Mouse (Mus musculus): ENCODE measurements around the gene Padi4. TPM values are rescaled to one million over a fixed set of nuclear protein-coding genes. Genes with fewer than 3 reads are reported as not detected.

Padi4 gene
- polyA plus RNA-seq, 1 experiment from 2014 or later, result 0.09 TPM

DNA sequence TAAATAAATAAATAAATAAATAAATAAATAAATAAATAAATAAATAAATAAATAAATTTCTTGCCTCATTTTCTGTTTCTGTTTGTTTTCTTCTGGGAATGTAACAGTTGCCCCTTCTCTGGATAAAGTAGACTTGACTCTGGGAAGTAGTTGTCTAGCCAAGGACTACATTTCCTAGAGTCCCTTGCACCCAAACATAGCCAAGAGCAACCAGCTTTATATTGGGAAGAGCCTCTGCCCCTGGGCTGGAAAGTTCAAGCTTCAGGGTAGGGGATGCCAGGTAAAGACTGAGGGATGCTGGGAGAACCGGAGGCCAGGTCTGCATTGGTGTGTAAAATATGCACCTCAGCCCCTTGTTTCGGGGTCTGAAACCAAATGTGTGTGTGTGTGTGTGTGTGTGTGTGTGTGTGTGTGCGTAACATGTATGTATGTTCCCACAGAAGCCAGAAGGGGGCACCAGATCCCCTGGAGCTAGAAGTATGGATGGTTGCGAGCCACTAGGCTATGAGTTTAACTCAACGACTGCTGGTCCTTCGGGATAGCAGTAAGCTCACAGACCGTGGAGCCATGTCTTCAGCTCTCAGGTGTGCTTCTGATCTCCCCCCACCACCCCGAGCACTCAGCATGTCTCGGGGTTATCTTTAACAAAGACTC lies 10.4 kb upstream of the Padi4 start:
- H3K27ac ChIP-seq, result no peak overlapping the region
- H3K9ac ChIP-seq, result no peak overlapping the region
- peaks cover 5% of the 10 kb centered on the region for H3K4me1 ChIP-seq (replicated peaks)
- H3K9me3 ChIP-seq, result no peaks in the 10 kb centered on the region
- no peak overlapping the region for H3K4me3 ChIP-seq
- WGBS, result 92% methylated on average over 9 of the region's 9 CpGs
- no peak for ATAC-seq (ENCODE audit: low FRiP score)
- no peak overlapping the region for H3K4me2 ChIP-seq
- no peaks in the 10 kb centered on the region for H3K27me3 ChIP-seq
- no peaks in the 10 kb centered on the region for H3K36me3 ChIP-seq

DNA sequence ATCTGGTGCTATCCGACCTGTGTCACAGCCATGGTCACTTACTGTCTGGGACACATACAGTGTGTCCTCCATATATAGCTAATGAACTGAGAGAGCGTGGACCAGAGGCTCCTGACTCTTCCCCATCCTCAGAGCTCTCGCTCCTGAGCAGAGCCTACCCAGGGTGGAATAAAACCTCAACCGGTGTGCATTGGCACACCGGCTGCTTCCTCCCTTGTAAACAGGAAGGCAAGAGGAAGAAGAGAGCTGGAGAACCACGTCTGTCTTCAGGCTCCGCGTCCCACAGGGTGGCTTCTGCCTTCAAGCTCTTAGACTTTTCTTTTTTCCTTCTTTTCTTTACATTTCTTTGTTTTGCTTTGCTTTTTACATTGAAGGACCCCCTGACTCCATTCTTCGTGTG lies 8.8 kb upstream of the Padi4 start:
- Histone ChIP-seq H3K4me2 (no peak overlapping the region), H3K4me1 (replicated peaks) (peaks cover 5% of the 10 kb centered on the region), H3K9me3 (no peaks in the 10 kb centered on the region), H3K36me3 (no peaks in the 10 kb centered on the region), H3K4me3 (no peak overlapping the region), H3K9ac (no peak overlapping the region), H3K27me3 (no peaks in the 10 kb centered on the region), H3K27ac (no peak overlapping the region)
- WGBS, result 91% methylated on average over 9 of the region's 9 CpGs
- no peak for ATAC-seq (ENCODE audit: low FRiP score)

DNA sequence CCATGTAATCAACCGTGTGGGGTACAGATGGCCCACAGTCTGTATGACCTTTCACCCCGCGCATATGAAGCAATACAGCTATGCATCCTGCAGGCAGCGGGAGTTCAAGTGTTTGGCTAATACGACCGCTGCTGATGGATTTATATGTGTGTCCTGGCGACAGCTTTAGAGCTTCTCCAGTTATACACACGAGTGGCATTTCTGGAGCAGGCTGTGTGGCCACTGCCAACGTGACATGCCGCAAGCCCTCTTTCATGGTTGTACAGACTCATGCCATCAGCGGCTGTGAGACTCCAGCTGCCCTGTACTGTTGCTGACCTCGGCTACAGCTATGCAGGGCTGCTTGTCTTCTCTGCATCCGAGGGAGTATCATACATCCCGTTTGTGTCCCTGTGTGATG lies 6.5 kb upstream of the Padi4 start:
- Histone ChIP-seq H3K4me3 (no peak overlapping the region), H3K9me3 (no peaks in the 10 kb centered on the region), H3K36me3 (no peaks in the 10 kb centered on the region), H3K27me3 (no peaks in the 10 kb centered on the region), H3K4me1 (replicated peaks) (peaks cover 5% of the 10 kb centered on the region), H3K4me2 (no peak overlapping the region), H3K9ac (no peak overlapping the region), H3K27ac (no peak overlapping the region)
- WGBS, result 84% methylated on average over 14 of the region's 14 CpGs
- no peak for ATAC-seq (ENCODE audit: low FRiP score)

DNA sequence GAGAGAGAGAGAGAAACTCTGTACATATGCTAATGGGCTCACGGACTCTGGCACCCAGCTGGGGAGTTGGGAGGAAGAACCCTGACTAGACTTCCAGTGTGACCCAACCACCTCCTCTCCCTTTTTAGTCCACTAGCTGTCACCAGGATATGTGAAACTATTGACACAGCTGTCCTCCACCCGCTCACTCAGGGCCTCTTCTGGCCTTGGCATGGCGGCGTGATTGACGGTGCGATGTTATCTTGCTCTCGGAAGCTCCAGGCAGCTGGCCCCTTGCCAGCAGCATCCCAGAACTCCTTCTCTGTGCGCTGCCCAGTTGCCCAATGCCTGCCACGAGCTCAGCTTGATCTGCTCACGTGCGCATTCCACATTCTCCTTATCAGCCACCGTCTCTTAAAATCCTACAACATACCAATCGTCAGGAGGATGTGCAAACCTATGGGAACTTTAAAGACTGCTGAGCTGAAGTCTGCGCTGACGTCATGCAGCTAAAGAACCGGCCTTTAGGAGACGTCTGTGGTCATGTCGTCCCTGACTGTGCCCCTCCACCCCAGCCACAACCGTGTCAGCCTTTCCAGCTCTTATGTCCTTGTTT lies 5.9 kb upstream of the Padi4 start:
- H3K27ac ChIP-seq, result no peak overlapping the region
- 45% methylated on average over 19 of the region's 19 CpGs for WGBS
- no peaks in the 10 kb centered on the region for H3K27me3 ChIP-seq
- peaks cover 6% of the 10 kb centered on the region for H3K4me1 ChIP-seq (replicated peaks)
- ATAC-seq (ENCODE audit: low FRiP score), result 0 out of 2 replicates have a peak, but pooled peaks have one; percentile 24
- no peaks in the 10 kb centered on the region for H3K36me3 ChIP-seq
- no peak overlapping the region for H3K4me2 ChIP-seq
- no peak overlapping the region for H3K4me3 ChIP-seq
- H3K9ac ChIP-seq, result no peak overlapping the region
- H3K9me3 ChIP-seq, result no peaks in the 10 kb centered on the region

DNA sequence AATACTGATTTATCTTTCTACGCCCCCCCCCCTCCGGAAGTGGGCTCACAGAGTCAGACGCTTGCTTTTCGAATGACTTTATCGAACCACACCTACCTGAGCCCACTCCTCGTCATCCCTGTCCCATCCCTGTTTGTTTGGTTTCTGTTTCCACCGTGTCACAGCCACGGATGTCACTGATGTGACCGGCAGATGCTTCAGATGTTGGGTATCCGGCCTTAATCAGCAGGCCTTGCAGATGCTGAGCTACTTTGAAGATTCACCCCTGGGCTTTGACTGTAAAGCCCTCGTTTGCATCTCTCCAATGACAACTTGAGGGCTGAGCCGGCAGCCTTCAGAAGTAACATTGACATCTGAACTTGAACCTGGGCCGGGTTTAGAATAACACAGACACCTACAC lies 2.6 kb upstream of the Padi4 start:
- 75% methylated on average over 13 of the region's 13 CpGs for WGBS
- no peak for ATAC-seq (ENCODE audit: low FRiP score)
- Histone ChIP-seq H3K9ac (no peak overlapping the region), H3K36me3 (no peaks in the 10 kb centered on the region), H3K9me3 (no peaks in the 10 kb centered on the region), H3K4me3 (no peak overlapping the region), H3K27ac (no peak overlapping the region), H3K4me1 (replicated peaks) (peaks cover 7% of the 10 kb centered on the region), H3K4me2 (no peak overlapping the region), H3K27me3 (0 out of 2 replicates have a peak, but pooled peaks cover 3% of the 10 kb centered on the region)

DNA sequence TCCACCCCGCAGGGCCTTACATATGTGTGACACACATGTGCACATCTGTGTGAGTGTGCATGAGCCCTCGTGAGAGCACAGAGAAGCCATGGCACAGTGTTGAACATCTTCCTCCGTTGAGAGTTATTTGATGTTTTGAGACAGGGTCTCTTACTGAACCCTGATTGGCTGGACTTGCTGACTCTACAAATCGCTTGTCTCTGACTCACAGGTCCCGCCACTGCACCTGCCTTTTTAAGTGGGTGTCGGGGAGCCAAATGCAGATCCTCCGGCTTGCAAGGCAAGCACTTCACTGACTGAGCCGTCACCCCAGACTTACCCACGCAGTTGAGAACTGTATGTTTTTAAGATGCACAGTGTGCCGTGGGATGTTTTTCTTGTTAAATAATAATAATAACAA lies 1.8 kb upstream of the Padi4 start:
- Histone ChIP-seq H3K36me3 (no peaks in the 10 kb centered on the region), H3K9me3 (no peaks in the 10 kb centered on the region), H3K9ac (no peak overlapping the region), H3K4me3 (no peak overlapping the region), H3K27me3 (0 out of 2 replicates have a peak, but pooled peaks cover 3% of the 10 kb centered on the region), H3K4me2 (no peak overlapping the region), H3K4me1 (replicated peaks) (peaks cover 7% of the 10 kb centered on the region), H3K27ac (no peak overlapping the region)
- ATAC-seq (ENCODE audit: low FRiP score), result no peak
- 89% methylated on average over 10 of the region's 10 CpGs for WGBS

DNA sequence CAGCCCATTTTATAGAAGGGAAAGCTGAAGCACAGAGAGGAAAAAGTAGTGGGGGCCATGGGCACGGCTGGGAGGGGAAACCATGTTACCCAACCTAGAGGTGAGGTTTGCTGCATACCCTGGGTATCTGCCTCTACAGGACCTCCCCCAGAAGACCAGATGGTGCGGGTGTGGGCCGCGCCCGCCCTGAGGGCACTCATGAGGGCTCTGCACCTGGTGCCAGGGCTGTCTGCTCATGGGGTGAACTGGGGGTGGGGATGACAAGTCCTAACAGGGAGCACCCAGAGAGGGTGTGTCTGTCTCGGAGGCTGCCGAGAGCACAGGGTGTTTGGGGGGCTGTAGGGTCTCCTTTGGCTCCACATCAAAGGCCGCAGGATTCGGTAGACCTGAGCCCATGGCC lies 857 bp upstream of the Padi4 start:
- no peak overlapping the region for H3K9ac ChIP-seq
- no peak overlapping the region for H3K27ac ChIP-seq
- ATAC-seq (ENCODE audit: low FRiP score), result no peak
- peaks cover 5% of the 10 kb centered on the region for H3K4me1 ChIP-seq (replicated peaks)
- H3K36me3 ChIP-seq, result no peaks in the 10 kb centered on the region
- H3K9me3 ChIP-seq, result no peaks in the 10 kb centered on the region
- WGBS, result 79% methylated on average over 9 of the region's 9 CpGs
- H3K4me3 ChIP-seq, result no peak overlapping the region
- 0 out of 2 replicates have a peak, but pooled peaks cover 3% of the 10 kb centered on the region for H3K27me3 ChIP-seq
- H3K4me2 ChIP-seq, result no peak overlapping the region

DNA sequence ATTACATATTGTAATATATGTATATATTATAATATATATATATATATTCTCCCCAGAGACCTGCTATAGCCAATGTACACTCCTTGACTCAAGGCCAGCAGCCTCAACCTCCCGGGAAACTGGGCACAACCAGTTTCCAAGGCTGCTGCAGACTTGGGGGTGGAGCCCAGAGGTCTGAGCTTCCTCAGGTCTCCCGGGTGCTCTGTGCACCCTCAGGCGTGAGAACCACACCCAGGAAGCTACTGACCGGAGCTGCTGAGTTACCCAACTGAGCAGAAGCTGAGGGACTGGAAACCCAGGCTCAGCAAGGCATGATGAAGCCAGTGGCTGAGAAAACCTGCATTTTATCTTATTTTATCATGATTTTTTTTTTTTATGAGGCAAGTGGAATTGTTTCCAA lies 2.9 kb downstream of the Padi4 start:
- no peak for ATAC-seq (ENCODE audit: low FRiP score)
- Histone ChIP-seq H3K4me2 (no peak overlapping the region), H3K27me3 (0 out of 2 replicates have a peak, but pooled peaks cover 6% of the 10 kb centered on the region), H3K9me3 (no peaks in the 10 kb centered on the region), H3K36me3 (no peaks in the 10 kb centered on the region), H3K9ac (no peak overlapping the region), H3K4me3 (no peak overlapping the region), H3K4me1 (replicated peaks) (0 out of 2 replicates have a peak, but pooled peaks cover 2% of the 10 kb centered on the region), H3K27ac (no peak overlapping the region)
- 55% methylated on average over 4 of the region's 4 CpGs for WGBS

DNA sequence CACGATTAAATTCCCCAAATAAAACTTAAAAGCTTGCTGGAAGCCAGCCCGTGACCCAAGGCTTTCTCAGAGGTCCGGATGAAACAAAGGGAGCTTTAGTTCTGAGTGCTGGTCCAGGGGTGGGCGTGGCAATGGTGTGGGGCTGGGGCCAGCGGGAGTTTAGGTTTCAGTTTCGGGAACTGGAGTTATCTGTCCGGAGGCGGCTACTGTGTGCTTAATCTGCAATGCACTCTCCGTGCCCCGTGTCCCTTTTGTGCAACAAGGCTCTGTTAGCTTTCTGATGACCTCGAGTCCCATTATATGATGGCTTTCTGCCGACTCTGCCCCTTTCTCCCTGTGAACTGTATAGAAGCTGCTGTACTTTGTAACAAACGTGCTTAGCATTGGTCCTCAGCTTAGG lies 3.6 kb downstream of the Padi4 start:
- no peak overlapping the region for H3K4me3 ChIP-seq
- H3K27ac ChIP-seq, result no peak overlapping the region
- no peak overlapping the region; the same call in 1 of the 2 replicates for H3K9ac ChIP-seq
- 0 out of 2 replicates have a peak, but pooled peaks cover 2% of the 10 kb centered on the region for H3K4me1 ChIP-seq (replicated peaks)
- H3K27me3 ChIP-seq, result 0 out of 2 replicates have a peak, but pooled peaks cover 6% of the 10 kb centered on the region
- H3K36me3 ChIP-seq, result no peaks in the 10 kb centered on the region
- no peak for ATAC-seq (ENCODE audit: low FRiP score)
- no peaks in the 10 kb centered on the region for H3K9me3 ChIP-seq
- peak overlapping the region; percentile 25 for H3K4me2 ChIP-seq
- WGBS, result 12% methylated on average over 13 of the region's 13 CpGs

DNA sequence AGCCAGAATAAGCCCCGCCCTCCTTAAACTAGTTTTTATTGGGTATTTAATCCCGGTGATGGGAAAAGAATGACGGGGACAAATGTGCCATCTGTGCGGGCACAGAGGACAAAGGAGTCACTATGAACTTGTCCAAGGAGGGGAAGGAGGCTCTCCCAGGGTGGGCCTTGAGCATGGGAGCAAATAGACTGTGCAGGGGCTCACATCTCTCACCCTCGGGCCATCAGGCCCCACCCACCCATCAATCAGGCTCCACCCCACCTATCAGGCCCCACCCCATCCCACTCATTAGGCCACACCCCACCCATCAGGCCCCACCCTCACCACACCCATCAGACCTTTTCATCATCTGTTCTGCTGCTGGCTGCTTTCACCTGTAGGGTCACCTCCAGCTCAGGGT lies 5.1 kb downstream of the Padi4 start:
- no peak for ATAC-seq (ENCODE audit: low FRiP score)
- no peak overlapping the region for H3K4me3 ChIP-seq
- H3K27ac ChIP-seq, result no peak overlapping the region
- no peaks in the 10 kb centered on the region for H3K4me1 ChIP-seq (replicated peaks)
- H3K27me3 ChIP-seq, result 0 out of 2 replicates have a peak, but pooled peaks cover 6% of the 10 kb centered on the region
- H3K9ac ChIP-seq, result no peak overlapping the region
- WGBS, result 78% methylated on average over 5 of the region's 5 CpGs
- H3K4me2 ChIP-seq, result no peak overlapping the region
- no peaks in the 10 kb centered on the region for H3K9me3 ChIP-seq
- H3K36me3 ChIP-seq, result no peaks in the 10 kb centered on the region

DNA sequence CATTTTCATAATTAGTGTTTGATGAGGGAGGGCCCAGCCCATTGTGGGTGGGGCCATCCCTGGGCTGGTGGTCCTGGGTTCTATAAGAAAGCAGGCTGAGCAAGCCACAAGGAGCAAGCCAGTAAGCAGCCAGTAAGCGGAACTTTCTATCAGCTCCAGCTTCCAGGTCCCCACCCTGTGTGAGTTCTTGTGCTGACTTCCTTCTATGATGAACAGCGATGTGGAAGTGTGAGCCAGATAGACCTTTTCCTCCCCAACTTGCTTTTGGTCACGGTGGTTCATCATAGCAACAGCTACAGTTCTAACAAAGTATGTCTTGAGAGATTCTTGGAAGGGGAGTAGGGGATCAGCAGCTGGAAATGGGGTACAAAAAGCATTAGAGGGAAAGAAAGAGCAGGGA lies 8.1 kb downstream of the Padi4 start:
- H3K9me3 ChIP-seq, result no peaks in the 10 kb centered on the region
- 0 out of 2 replicates have a peak, but pooled peaks cover 3% of the 10 kb centered on the region for H3K27me3 ChIP-seq
- no peak overlapping the region for H3K27ac ChIP-seq
- 83% methylated on average over 3 of the region's 3 CpGs for WGBS
- no peak overlapping the region for H3K4me2 ChIP-seq
- no peak overlapping the region for H3K9ac ChIP-seq
- no peak for ATAC-seq (ENCODE audit: low FRiP score)
- no peak overlapping the region for H3K4me3 ChIP-seq
- no peaks in the 10 kb centered on the region for H3K4me1 ChIP-seq (replicated peaks)
- H3K36me3 ChIP-seq, result no peaks in the 10 kb centered on the region

DNA sequence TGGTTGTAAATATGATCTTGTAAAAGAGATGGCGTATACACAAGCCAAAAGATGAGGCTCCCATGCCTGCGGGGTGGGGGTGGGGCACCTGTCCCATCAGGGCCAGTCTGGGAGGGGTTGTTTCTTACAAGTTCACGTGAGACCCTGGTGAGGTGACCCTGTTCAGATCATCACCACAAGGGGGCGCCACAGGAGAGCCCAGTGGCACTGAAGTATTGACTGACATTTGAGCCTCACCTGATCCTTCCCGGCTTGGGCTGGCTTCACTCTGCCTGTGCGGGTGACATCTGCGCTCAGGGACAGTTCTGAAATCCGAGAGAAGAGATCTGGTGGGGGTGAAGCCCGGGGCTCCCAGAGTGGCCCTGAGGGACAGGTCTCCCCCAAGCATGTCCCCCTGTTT lies 10.9 kb downstream of the Padi4 start:
- Histone ChIP-seq H3K4me1 (replicated peaks) (peaks cover 2% of the 10 kb centered on the region), H3K9ac (no peak overlapping the region), H3K27me3 (0 out of 2 replicates have a peak, but pooled peaks cover 3% of the 10 kb centered on the region), H3K27ac (no peak overlapping the region), H3K36me3 (no peaks in the 10 kb centered on the region), H3K9me3 (no peaks in the 10 kb centered on the region), H3K4me2 (no peak overlapping the region), H3K4me3 (no peak overlapping the region)
- WGBS, result 14% methylated on average over 9 of the region's 9 CpGs
- no peak for ATAC-seq (ENCODE audit: low FRiP score)

DNA sequence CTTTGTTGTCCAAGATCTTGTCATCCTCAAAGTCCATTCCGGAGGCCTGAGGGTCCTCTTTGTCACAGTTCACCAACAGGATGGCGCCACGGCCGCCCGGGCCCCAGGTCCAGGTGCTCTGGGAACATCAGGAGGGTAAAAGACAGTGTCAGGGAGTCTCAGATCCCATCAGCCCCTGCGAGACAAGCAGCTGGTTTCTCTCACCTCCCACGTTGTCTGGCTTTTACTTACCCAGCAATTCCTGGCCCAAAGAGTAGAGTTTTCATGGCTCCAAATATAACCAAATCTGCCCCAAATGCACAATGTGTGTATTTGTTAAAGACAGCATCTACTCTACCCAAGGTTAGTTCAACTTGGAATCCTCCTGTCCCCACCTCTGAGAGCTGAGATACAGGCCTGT lies 12.4 kb downstream of the Padi4 start:
- 91% methylated on average over 7 of the region's 7 CpGs for WGBS

More for the DNA sequence above, 12.4 kb downstream of the Padi4 start:
- Histone ChIP-seq H3K9ac (no peak overlapping the region), H3K27ac (no peak overlapping the region), H3K4me2 (no peak overlapping the region), H3K4me3 (no peak overlapping the region), H3K36me3 (no peaks in the 10 kb centered on the region), H3K4me1 (replicated peaks) (peaks cover 12% of the 10 kb centered on the region), H3K27me3 (0 out of 2 replicates have a peak, but pooled peaks cover under 1% of the 10 kb centered on the region), H3K9me3 (no peaks in the 10 kb centered on the region)
- ATAC-seq (ENCODE audit: low FRiP score), result no peak
